Mouse (Mus musculus) embryo, embryonic 9.5 days (tissue): Measurements from ENCODE around the gene Btbd16.

Experiments
- DNase-seq: peaks from one replicate; pipeline ENCODE4 v3.0.0-alpha.2; 2017; ENCODE audit errors: extremely low spot score

The Btbd16 gene

DNA sequence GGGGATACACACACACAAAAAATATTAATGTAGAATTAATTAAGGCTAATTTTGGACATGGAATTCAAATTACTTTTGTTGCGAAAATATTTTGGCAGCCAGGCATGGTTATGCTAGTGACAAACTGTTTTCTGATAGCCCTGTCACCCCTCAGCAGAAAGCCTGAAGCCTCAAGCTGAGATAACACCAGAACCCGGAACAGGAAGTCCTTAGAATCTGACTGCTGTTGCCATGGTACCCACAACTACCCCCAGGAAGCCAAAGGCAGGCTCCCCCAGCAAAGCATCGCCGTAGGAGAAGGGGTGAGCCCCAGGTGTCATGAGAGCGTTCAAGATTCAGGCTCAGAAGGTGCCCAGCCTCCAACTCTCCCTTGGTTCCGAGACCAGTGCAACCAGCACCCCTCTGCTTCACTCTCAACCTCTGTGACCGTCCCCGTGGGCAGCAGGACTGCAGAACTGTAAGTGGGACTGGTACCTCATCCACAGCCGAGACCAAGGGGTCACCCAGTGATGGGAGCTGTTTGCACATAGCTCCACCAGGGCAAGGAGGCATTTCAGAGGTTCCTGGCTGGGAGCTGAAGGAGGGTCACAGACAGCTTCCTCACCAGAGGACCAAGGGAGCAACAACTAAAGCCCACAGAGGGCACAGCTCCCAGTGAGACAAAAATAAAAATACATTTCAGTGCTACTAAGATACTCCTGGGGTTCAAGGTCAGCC, at the start of gene Btbd16:
TSS of gene Btbd16 (plus strand) at position 156 of the 717 bp plus-strand sequence.
- no peak for DNase-seq

GRCm38 (mm10) chr7:130726185-130726584, 47.7 kb upstream of the Btbd16 start:
- no peak for DNase-seq

DNA sequence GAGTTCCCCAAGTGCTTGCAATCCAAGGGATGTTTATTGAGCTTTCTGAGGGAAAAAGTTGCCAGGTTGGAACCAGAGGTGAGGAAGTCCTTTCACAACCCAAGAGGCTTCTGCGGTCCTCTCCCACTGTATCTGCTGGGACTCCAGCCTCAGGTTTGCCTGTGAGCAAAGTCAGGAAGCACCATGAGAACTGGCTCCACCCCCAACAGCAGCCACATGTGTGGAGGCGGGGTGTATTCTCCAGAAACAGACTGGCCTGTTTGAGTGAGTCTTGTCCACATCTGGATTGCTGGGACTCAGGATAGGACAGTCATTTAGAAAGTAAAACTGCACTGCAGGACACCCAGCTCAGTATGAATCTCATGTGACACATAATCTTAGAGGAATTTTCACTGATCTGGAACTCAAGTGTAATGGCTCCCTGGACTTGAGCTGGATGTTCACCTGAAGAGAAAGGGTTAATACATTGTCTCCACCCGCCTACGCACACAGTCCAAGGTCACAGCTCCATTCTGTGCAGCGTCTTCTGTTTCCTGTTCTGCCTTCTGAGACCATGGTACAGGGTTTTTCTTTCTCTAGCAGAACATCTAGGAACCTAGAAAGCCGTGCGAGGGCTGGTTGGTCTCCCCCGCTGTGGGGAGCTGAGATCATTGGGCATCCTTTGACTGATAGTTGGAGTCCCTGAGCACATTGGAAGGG, 47.0 kb upstream of the Btbd16 start:
- no peak for DNase-seq

GRCm38 (mm10) chr7:130727560-130727959, 46.3 kb upstream of the Btbd16 start:
- no peak for DNase-seq

DNA sequence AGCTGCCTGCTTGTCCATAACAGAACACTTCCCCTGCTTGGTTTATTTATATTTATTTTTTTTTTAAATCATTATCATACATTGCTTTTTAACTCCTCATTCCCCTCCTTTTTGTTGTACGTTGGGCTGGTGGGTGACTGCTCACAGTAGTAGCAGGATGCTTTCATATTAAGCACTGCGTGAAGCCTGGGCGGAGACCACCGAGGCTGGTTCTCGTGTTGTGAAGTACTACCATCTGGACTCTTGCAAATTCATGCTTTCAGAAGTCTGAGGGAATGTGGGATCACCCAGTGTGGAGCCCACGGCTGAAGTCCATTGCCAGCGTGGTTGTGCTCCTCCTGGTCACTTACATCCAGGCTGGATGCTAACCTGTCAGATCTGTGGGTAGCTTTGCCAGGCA, 42.1 kb upstream of the Btbd16 start:
- DNase-seq = no peak

GRCm38 (mm10) chr7:130732908-130733307, 41.0 kb upstream of the Btbd16 start:
- DNase-seq = no peak

GRCm38 (mm10) chr7:130733423-130733822, 40.4 kb upstream of the Btbd16 start:
- DNase-seq = no peak

- no peak for DNase-seq
Measured at GRCm38 (mm10) chr7:130734195-130734787, 39.6 kb upstream of the Btbd16 start.

DNA sequence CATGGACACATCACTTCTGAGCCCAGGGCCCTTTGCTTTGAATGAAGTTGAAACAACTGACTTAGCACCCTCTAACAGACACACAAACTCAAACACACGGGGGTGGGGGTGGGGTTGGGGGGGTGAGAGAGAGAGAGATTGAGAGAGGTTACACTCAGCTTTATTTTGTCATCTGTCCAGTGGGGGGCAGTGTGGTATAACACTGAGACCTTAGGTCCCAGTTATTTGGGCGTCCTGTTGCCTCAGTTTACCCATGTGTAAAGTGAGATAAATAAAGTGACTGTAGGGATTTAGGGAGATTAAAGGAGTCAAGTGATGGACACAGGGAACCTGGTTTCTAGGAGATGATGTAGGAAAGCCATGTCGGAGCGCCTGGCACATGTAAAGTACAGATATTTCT, 32.8 kb upstream of the Btbd16 start:
- no peak for DNase-seq

DNA sequence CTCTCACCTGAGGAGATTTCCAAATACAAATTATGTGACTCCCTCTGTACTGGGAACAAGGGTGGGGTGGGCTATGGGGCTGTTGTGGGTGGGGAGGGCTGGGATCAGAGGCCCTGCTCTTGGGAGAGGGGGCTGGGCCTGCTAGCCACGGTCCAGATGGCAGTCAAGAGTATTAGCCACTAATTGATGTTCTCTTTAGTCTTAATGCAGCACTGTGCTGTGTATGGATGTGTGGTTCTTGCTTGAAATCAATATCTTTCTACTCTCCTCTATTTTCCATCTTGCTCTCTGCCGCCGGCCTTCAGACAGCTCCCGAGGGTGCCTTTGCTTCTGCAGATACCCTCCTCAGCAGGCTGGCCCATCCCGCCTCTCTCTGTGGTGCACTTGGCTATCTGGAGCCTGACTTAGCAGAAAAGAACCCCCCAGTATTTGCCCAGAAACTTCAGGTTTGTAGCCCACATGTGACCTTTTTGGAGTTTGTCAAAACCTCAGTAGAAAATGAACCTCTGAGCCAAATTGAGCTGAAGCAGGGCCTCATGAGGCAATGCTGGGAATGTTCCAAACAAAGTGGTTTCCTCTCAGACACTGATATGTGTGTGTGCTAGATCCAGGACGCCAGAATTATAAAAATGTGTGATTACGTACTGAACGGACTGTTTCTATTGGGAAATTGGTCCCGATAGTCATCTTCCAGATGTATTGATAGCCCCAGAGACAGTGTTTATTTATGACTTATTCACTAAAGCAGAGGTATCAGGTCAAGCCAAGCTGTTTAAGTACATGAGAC, 30.4 kb upstream of the Btbd16 start:
- DNase-seq = no peak

GRCm38 (mm10) chr7:130749165-130749564, 24.7 kb upstream of the Btbd16 start:
- DNase-seq = no peak

- DNase-seq = peak; percentile 60
Measured at GRCm38 (mm10) chr7:130750752-130751490, 22.9 kb upstream of the Btbd16 start.

DNA sequence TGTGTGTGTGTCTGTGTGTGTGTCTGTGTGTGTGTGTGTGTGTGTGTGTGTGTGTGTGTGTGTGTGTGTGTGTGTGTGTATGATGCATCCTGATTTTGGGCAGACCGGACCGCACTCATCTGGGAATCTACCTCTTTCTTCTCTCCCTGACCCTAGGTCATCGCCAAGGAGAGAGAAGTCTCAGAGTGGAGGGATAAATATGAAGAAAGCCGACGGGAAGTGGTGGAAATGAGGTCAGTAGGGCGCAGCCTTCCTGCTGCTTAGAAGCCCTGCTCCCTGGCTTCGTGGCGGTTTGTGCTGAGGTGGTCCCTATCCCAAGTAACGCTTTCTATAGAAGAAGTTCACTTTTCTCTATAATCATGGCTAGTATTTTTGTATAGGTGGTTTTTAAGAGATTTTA, 22.2 kb upstream of the Btbd16 start:
- DNase-seq = no peak

GRCm38 (mm10) chr7:130754790-130755189, 19.1 kb upstream of the Btbd16 start:
- no peak for DNase-seq

DNA sequence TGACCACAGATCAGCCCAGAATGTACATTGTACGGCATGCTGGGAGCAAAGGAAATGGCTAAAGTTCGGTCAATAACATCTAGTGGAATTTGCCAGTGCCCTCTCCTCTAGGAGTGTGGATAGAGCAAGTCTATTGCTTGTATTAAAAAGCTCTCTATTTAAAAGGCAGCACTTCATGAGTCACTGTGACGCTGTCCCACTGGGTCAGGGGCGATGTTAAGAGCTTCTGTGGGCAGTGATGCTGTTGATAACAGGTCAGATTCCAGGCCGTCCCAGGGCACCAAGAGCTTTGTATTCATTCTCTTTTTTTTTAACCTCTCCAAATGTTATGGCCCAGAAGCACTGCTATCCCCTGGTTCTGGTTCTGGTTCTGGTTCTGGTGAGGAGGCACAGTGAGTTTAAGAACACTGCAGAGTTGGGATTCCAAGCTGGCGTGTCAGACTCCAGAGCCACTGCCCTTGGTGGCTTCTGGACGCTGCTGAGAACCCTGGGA, 17.5 kb upstream of the Btbd16 start:
- no peak for DNase-seq

GRCm38 (mm10) chr7:130757326-130757865, 16.5 kb upstream of the Btbd16 start:
- DNase-seq = no peak

- DNase-seq = peak; percentile 77
Measured at GRCm38 (mm10) chr7:130762071-130762897, 11.6 kb upstream of the Btbd16 start.

GRCm38 (mm10) chr7:130764160-130764559, 9.7 kb upstream of the Btbd16 start:
- DNase-seq = no peak

DNA sequence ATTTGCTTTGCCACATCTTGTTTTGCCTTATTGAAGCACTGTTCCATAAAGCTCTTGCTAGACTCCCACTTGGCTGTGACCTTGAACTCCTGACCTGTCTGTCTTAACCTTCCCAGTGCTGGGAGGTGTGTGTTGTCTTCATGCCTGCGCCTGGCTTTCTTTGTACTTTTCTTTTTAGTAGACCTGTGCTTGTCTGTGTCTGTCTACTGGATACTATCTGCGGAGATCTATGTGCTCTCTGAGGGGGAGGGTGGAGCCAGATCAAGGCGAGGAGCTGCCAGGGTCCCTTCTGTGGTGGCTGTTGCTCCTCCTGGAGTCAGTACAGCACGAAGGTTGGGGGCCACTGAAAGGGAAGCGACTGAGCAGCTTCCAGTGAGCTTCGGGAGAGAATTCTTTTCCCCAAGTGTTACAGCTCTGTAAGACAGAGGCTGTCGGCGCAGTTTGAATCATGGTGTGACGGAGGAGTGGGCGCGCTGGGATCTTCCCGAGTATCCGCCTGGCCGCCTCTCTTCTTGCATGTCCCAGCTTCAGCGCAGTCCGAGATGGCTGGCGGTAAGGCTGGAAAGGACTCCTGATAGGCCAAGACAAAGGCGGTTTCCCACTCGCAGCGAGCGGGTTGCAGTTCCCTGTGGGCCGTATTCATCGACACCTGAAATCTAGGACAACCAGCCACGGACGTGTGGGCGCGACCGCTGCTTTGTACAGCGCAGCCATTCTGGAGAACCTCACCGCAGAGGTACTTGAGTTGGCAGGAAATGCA, 7.3 kb upstream of the Btbd16 start:
- no peak for DNase-seq
